Mouse (Mus musculus) kidney, adult 8-10 months (tissue): Measurements from ENCODE around the gene Nbr1.
"Not testable (repeated sequence)": the region's sequence is repeated elsewhere in the genome, so short reads cannot be mapped to it uniquely, and the experiment has no call there.

Experiments used
- DNase-seq, 2 experiments: peaks; one replicate each; pipeline ENCODE4 v3.0.0; 2022

Nbr1 gene

DNA sequence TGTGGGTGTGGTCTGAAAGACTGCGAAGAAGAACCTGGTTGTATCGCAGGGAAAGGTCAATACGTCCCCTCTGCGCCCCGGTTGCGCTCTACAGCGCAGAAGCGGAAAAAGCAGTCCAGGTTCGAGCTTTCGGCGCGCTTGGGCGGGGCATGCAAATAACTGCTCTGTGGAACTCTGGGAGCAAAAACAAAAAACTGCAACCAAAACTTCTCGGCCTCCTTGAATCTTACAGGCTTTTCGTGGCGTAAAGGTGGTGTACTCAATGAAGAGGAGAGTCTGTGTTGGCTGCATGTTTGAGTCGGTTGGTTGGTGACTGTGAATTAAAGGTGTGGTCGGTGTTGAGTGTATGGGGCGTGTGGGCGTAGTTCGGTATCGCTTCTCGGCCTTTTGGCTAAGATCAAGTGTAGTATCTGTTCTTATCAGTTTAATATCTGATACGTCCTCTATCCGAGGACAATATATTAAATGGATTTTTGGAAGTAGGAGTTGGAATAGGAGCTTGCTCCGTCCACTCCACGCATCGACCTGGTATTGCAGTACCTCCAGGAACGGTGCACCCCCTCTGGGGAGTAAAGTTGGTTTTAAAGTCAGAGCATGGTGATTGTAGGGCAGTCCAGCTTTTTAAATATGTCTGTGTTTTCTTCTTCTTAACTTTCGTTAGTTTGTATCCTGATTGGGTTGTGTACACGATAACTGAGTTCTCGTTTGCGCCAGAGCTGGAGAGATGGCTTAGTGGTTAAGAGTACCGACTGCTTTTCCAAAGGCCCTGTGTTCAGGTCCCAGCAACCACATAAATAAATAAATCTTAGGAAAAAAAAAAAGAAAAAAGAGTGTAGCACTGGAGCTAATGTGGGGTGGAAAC is 75.3 kb downstream of the Nbr1 start, which contains the start of gene Rdm1:
TSS of gene Rdm1 (plus strand) at position 201 of the 862 bp plus-strand sequence.
- DNase-seq = peak; percentile 82 to 85

DNA sequence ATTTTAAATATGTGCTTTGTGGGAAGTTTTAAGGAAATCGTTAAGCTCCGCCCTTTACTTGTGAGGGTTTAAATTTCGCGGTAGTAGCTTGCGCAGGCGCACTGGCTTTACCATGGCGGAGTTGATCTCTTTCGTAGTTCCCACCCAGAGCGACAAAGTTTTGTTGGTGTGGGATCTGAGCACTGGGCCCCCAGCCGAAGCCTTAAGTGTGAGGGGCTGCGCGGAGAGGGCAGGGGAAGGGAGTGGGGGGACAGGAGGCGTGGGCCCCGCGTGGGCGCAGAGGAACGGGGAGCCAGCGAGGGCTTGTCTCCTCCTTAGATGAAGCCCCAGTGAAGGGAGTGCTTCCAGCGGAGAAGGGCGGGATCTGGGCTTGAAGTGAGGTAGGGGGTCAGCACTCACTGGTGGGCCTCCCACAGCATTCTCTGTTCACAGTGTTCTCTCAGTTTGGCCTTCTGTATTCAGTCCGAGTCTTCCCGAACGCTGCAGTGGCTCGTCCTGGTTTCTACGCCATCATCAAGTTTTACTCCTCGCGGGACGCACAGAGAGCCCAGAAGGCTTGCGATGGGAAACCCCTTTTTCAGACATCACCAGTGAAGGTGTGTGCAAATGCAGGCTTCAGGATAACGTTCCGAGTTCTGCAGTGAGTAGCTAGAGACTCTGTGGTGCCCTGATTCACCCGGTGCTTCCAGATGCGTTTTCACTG is 76.1 kb downstream of the Nbr1 start:
- DNase-seq = peak; percentile 78 to 87

DNA sequence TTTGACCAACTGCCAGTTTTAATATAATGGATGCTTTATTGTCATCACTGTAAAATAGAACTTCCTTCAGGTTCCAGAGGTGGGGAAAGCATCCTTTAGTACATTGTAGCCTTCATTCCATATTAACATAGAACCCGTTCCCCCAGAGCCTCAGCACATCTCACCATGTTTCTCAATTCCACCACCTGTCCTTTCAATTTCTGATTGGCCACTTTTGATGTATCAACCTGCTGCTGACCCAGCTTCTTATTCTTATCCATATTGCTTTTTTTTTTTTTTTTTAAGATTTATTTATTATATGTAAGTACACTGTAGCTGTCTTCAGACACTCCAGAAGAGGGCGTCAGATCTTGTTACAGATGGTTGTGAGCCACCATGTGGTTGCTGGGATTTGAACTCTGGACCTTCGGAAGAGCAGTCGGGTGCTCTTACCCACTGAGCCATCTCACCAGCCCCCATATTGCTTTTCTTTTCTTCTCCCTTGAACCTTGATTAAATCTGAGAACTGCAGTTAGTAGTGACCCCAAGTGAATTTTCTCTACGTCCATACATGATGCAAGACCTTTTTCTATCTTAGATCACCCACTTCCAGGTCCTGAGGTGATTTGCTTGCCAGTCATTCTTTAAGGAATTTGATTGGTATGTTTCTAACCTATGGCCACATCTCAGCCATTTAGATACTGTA is 76.9 kb downstream of the Nbr1 start:
- DNase-seq = not testable (repeated sequence)
